Mouse (Mus musculus) testis, adult 2 months (tissue): ENCODE results near the gene Mad1l1.

Experiments used
- CTCF ChIP-seq: fragments of 200-500 bp; IDR thresholded peaks from 2 replicates; pipeline ENCODE4 v1.5.1; 2012; ENCODE audit warnings: low read depth, mild to moderate bottlenecking, inconsistent platforms, low read length, moderate library complexity; ENCODE audit not compliant: control insufficient read depth, insufficient read depth, insufficient replicate concordance
- POLR2A ChIP-seq: fragments of 200-500 bp; IDR thresholded peaks from 2 replicates; pipeline ENCODE4 v1.6.1; 2012; ENCODE audit warnings: low read depth, mild to moderate bottlenecking, inconsistent platforms, low read length, moderate library complexity; ENCODE audit not compliant: control insufficient read depth

- TF ChIP-seq POLR2A (no peak), CTCF (no peak)
Observed at GRCm38 (mm10) chr5:139965596-139965995, 355.8 kb downstream of the Mad1l1 start.
